Mouse (Mus musculus) fat pad, adult 2 months (tissue): Measurements from ENCODE around the gene Tenm3.

ENCODE experiments used
- DNase-seq: peaks from one replicate; pipeline ENCODE4 v3.0.0-alpha.2; 2011; ENCODE audit warnings: low read depth, low spot score; ENCODE audit errors: extremely low read depth

Tenm3 gene

GRCm38 (mm10) chr8:48531795-48532194 is 312.0 kb downstream of the Tenm3 start:
- no peak for DNase-seq

- DNase-seq = no peak
Measured at GRCm38 (mm10) chr8:48530916-48531570, 312.7 kb downstream of the Tenm3 start.

GRCm38 (mm10) chr8:48527418-48527817 is 316.3 kb downstream of the Tenm3 start:
- DNase-seq = no peak

- DNase-seq = no peak
Measured at GRCm38 (mm10) chr8:48522536-48523123, 321.1 kb downstream of the Tenm3 start.

GRCm38 (mm10) chr8:48522004-48522403 is 321.7 kb downstream of the Tenm3 start:
- no peak for DNase-seq

- DNase-seq = no peak
Measured at GRCm38 (mm10) chr8:48517431-48517830, 326.3 kb downstream of the Tenm3 start.

- DNase-seq = no peak
Measured at GRCm38 (mm10) chr8:48514230-48514629, 329.5 kb downstream of the Tenm3 start.

GRCm38 (mm10) chr8:48513801-48514200 is 329.9 kb downstream of the Tenm3 start:
- DNase-seq = no peak

- DNase-seq = no peak
Measured at GRCm38 (mm10) chr8:48511546-48511945, 332.2 kb downstream of the Tenm3 start.

- DNase-seq = no peak
Measured at GRCm38 (mm10) chr8:48511137-48511536, 332.6 kb downstream of the Tenm3 start.

- no peak for DNase-seq
Measured at GRCm38 (mm10) chr8:48508641-48509599, 334.8 kb downstream of the Tenm3 start.

GRCm38 (mm10) chr8:48507719-48508501 is 335.8 kb downstream of the Tenm3 start:
- no peak for DNase-seq

- no peak for DNase-seq
Measured at GRCm38 (mm10) chr8:48492491-48492890, 351.3 kb downstream of the Tenm3 start.

GRCm38 (mm10) chr8:48490635-48491165 is 353.1 kb downstream of the Tenm3 start:
- DNase-seq = no peak

- DNase-seq = no peak
Measured at GRCm38 (mm10) chr8:48489936-48490634, 353.7 kb downstream of the Tenm3 start.

GRCm38 (mm10) chr8:48489417-48489816 is 354.3 kb downstream of the Tenm3 start:
- DNase-seq = no peak

GRCm38 (mm10) chr8:48488809-48489208 is 354.9 kb downstream of the Tenm3 start:
- DNase-seq = no peak

- DNase-seq = no peak
Measured at GRCm38 (mm10) chr8:48484143-48484542, 359.6 kb downstream of the Tenm3 start.

- no peak for DNase-seq
Measured at GRCm38 (mm10) chr8:48481709-48482671, 361.8 kb downstream of the Tenm3 start.
